Mouse (Mus musculus) forebrain, embryonic 10.5 days (tissue): ENCODE results near the gene Ssh1. TPM values are rescaled to one million over a fixed set of nuclear protein-coding genes. Genes with fewer than 3 reads are reported as not detected.

Experiments
- DNase-seq: peaks from one replicate; pipeline ENCODE4 v3.0.0-alpha.2; 2017; ENCODE audit warnings: low spot score; ENCODE audit errors: extremely low spot score
- H3K27ac ChIP-seq: fragments of 300-500 bp; sonication (generic); 2 replicates; pipeline ENCODE4 v1.5.1; 2016; ENCODE audit warnings: mild to moderate bottlenecking
- H3K27me3 ChIP-seq: fragments of 300-500 bp; sonication (generic); 2 replicates; pipeline ENCODE4 v1.6.1; 2016; ENCODE audit warnings: mild to moderate bottlenecking; ENCODE audit not compliant: poor library complexity, severe bottlenecking
- H3K36me3 ChIP-seq: fragments of 300-500 bp; sonication (generic); replicated peaks from 2 replicates; pipeline ENCODE4 v1.6.1; 2016; ENCODE audit warnings: mild to moderate bottlenecking, moderate library complexity
- H3K4me1 ChIP-seq: fragments of 300-500 bp; sonication (generic); 2 replicates; pipeline ENCODE4 v1.6.1; 2016
- H3K4me3 ChIP-seq: fragments of 300-500 bp; sonication (generic); 2 replicates; pipeline ENCODE4 v1.5.1; 2016; ENCODE audit warnings: mild to moderate bottlenecking, moderate library complexity
- H3K9me3 ChIP-seq: fragments of 300-500 bp; sonication (generic); 2 replicates; pipeline ENCODE4 v1.6.1; 2016; ENCODE audit warnings: mild to moderate bottlenecking, moderate library complexity
- WGBS: fragments of 180-500 bp; shearing (Covaris S2); methylation state at CpG from one replicate; pipeline ENCODE4 v1.1.7; 2016; 5-methylcytosine and 5-hydroxymethylcytosine counted together
- polyA plus RNA-seq: library from polyadenylated mRNA; unstranded; fragments of >200 nt; fragmentation: Nextera tagmentation; extraction: Ambion mirVana; gene quantifications from 2 replicates; pipeline ENCODE4 v1.2.1, GENCODE M21; 2016

Ssh1 gene
- polyA plus RNA-seq, 1 experiment from 2014 or later: 13.9 TPM

GRCm38 (mm10) chr5:113889181-113889906 lies 104.3 kb downstream of the Ssh1 start:
- Histone ChIP-seq H3K27ac (peak overlapping the region; percentile 65), H3K4me1 (peaks cover 49% of the 10 kb centered on the region), H3K27me3 (no peaks in the 10 kb centered on the region), H3K36me3 (peaks cover 11% of the 10 kb centered on the region), H3K4me3 (no peak overlapping the region), H3K9me3 (no peaks in the 10 kb centered on the region)
- 45% methylated on average over 19 of the region's 19 CpGs for WGBS
- no peak for DNase-seq

DNA sequence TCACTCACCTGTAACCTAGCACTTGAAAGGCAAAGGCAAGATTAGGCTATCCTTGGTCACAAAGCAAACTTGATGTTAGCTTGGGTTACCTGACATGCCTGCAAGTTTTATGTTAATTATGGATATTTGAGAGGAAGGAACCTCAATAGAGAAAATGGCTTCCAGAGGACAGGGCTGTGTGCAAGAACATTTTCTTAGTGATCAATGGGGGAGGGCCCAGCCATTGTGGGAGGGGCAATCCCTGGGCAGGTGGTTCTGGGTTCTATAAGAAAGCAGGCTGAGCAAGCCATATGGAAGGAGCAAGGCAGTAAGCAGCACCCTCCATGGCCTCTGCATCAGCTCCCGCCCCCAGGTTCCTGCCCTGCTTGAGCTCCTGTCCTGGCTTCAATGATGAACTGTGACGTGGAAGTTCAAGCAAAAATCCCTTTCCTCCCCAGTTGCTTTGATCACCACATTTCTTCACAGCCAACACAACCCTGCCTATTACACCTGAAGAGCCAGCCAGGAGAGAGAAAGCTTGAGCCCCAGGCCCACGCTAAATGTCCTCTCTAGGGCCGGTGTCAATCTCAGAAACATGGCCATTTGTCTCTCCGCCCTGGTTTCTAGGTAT lies 105.4 kb downstream of the Ssh1 start:
- no peak for DNase-seq
- no peak overlapping the region for H3K4me3 ChIP-seq
- peak overlapping the region; percentile 65 for H3K27ac ChIP-seq
- H3K36me3 ChIP-seq: peaks cover 11% of the 10 kb centered on the region
- no peaks in the 10 kb centered on the region for H3K27me3 ChIP-seq
- 91% methylated on average over 5 of the region's 5 CpGs for WGBS
- H3K9me3 ChIP-seq: no peaks in the 10 kb centered on the region
- H3K4me1 ChIP-seq: peaks cover 59% of the 10 kb centered on the region

GRCm38 (mm10) chr5:113887132-113887531 lies 106.6 kb downstream of the Ssh1 start:
- Histone ChIP-seq H3K4me3 (no peak overlapping the region), H3K36me3 (peaks cover 19% of the 10 kb centered on the region), H3K27ac (no peak overlapping the region), H3K27me3 (no peaks in the 10 kb centered on the region), H3K4me1 (peaks cover 69% of the 10 kb centered on the region), H3K9me3 (no peaks in the 10 kb centered on the region)
- DNase-seq: no peak
- WGBS: 87% methylated on average over 11 of the region's 11 CpGs

Other genes starting within 250 kb of the Ssh1 start
- gene Sart3, start 221.4 kb downstream of the Ssh1 start, polyA plus RNA-seq: 74.6 and 78.3 TPM in 2 replicates
- gene Iscu, start 221.1 kb downstream of the Ssh1 start, polyA plus RNA-seq: 102 and 106 TPM in 2 replicates
- gene Tmem119, start 193.4 kb downstream of the Ssh1 start, polyA plus RNA-seq: 28.8 and 36.2 TPM in 2 replicates
- gene Selplg, start 161.2 kb downstream of the Ssh1 start, polyA plus RNA-seq: 0.74 and 0.82 TPM in 2 replicates
- 209 and 210 TPM in 2 replicates for gene Coro1c, start 85.1 kb downstream of the Ssh1 start, polyA plus RNA-seq
- not detected in 2 replicates for gene Dao, start 9.8 kb upstream of the Ssh1 start, polyA plus RNA-seq
- 12.4 and 12.7 TPM in 2 replicates for gene Usp30, start 71.6 kb upstream of the Ssh1 start, polyA plus RNA-seq
- 3.2 and 5.4 TPM in 2 replicates for gene Svop, start 97.7 kb upstream of the Ssh1 start, polyA plus RNA-seq
- 12.8 and 13.6 TPM in 2 replicates for gene Alkbh2, start 134.3 kb upstream of the Ssh1 start, polyA plus RNA-seq
- gene Ung, start 136.5 kb upstream of the Ssh1 start, polyA plus RNA-seq: 88.2 and 88.6 TPM in 2 replicates
- 2.5 TPM in 2 replicates for gene Acacb, start 152.6 kb upstream of the Ssh1 start, polyA plus RNA-seq